Mouse (Mus musculus) ovary, adult 18-20 months (tissue): ENCODE data around the gene Tmx2.
"Not testable (repeated sequence)": the region's sequence is repeated elsewhere in the genome, so short reads cannot be mapped to it uniquely, and the experiment has no call there.

Experiments
- DNase-seq: peaks from one replicate; pipeline ENCODE4 v3.0.0; 2022; ENCODE audit warnings: low spot score, mixed read lengths

Tmx2 gene

GRCm38 (mm10) chr2:84688080-84688844 lies 9.3 kb upstream of the Tmx2 start:
- no peak for DNase-seq

- DNase-seq = no peak
Measured at GRCm38 (mm10) chr2:84682605-84683183, 3.8 kb upstream of the Tmx2 start.

- DNase-seq = peak; percentile 93
Measured at GRCm38 (mm10) chr2:84677968-84678880, 716 bp downstream of the Tmx2 start, which contains the start of the genes Gm28635 and Med19. TSS of gene Gm28635 (minus strand) at chr2:84678041. TSS of gene Med19 (plus strand) at chr2:84678402.

- DNase-seq = no peak
Measured at GRCm38 (mm10) chr2:84677270-84677967, 1.5 kb downstream of the Tmx2 start.

GRCm38 (mm10) chr2:84671535-84671934 lies 7.4 kb downstream of the Tmx2 start:
- DNase-seq = not testable (repeated sequence)

GRCm38 (mm10) chr2:84670569-84670933 lies 8.4 kb downstream of the Tmx2 start, which contains the start of gene Selenoh:
TSS of gene Selenoh (minus strand) at chr2:84670770.
- peak; percentile 66 for DNase-seq

DNA sequence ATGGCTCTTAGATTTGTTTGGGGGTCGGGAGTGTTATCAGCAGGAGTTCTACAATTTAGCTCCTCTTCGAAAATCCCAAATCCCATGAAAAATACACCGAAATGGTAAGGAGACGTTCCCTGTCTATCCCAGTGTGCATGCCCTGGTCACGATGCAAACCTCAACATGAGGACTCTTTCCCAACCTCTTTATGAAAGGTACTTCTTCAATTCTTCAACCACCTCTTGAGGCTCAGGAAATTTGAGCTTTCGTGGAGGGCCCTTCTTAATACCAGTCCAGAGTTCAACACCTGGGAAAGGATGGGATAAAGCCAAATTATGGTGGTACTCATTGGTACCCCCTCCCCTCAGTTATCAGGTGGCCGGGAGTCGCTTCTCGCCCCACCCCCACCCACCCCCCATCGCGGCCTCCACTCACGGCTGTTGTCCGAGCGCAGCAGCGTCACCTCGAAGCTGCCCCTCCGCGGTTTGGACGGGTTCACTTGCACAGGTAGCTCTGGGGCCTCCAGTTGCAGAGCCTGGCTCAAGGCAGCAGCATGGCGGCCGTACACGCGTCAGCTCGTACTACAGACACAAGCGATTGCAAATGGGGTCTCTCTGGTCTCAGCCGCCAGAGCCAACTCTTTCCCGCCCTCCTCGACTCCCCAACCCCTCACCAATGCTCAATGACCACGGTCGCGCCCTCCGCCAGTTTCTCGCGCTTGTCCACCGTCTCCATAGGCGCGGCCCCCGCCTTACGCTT lies 8.9 kb downstream of the Tmx2 start:
- no peak for DNase-seq

GRCm38 (mm10) chr2:84666081-84666480 lies 12.9 kb downstream of the Tmx2 start:
- DNase-seq = no peak

GRCm38 (mm10) chr2:84662866-84663265 lies 16.1 kb downstream of the Tmx2 start:
- DNase-seq = no peak

- no peak for DNase-seq
Measured at GRCm38 (mm10) chr2:84660253-84660652, 18.7 kb downstream of the Tmx2 start.

DNA sequence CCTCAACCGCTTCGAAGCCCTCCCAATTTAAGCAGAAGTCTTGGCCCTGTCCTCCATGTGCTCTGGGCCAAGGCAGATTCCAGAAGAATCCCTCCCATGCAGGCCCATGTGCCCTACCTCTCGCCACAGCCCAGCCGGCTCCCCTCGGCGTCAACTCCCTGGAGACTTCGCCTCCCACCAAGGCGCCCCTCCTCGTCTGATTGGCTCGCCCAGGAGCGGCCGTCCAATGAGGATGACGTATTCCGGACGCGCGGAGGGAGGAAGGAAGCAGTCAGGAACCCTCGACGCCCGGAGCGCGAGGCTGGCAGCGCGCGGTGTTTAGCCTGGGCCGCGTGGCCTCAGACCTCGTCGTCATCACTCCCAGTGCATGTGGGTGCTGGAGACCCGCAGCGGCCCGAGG lies 20.1 kb downstream of the Tmx2 start, which contains the start of gene Btbd18:
Gene Btbd18 (plus strand): TSS at position 274 of the 400 bp plus-strand sequence.
- no peak for DNase-seq

DNA sequence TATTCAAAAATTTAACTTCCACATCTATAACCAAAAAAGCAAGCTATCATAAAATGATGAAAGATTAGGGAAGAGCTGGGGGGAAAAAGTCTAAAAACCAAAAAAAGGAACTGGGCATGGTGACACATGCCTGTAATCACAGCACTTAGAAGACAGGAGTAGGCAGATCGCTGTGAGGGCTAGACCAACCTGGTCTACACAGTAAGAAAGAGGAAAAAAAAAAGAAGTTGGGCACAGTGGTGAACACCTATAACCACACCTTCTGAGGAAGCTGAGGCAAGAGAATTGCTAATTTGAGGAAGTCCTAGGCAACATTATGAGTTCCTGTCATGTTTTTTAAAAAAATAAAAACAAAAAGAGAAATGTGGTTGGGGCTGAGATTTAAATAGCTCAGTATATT lies 23.1 kb downstream of the Tmx2 start:
- no peak for DNase-seq

DNA sequence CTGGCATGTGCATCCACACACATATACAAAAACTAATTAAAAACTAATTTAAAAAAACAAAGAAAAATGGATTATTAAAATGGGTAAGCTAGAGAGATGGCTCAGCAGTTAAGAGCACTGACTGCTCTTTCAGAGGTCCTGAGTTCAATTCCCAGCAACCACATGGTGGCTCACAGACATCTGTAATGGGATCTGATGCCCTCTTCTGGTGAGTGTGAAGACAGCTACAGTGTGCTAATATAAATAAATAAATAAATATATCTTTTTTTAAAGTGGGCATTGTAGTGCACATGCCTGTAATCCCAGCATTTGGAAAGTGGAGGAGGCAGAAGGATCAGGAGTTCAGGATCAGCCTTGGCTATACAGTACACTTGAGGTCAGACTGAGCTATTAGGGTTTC lies 25.6 kb downstream of the Tmx2 start:
- no peak for DNase-seq

- DNase-seq = peak; percentile 86
Measured at GRCm38 (mm10) chr2:84650464-84651195, 28.3 kb downstream of the Tmx2 start, which contains the start of gene Ctnnd1. TSS of gene Ctnnd1 (minus strand) at chr2:84650765.

DNA sequence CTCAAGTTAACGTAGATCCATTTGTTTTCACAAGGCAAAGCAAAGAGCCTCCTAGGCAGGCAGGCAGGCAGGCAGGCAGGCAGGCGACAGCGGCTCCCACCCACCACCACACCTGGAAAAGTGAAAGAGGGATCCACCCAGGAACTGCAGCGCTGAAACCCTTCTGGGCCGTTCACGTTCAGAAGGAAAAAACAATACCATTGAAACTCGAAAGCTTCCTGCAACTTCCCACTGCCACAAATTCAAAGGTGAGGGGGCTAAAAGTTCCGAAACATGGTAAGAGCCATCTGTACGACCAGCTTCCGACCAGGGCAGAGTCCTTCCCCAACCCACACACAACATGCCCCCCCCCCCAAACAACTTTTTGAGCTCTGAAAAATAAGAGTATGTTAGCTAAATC lies 29.3 kb downstream of the Tmx2 start:
- no peak for DNase-seq

DNA sequence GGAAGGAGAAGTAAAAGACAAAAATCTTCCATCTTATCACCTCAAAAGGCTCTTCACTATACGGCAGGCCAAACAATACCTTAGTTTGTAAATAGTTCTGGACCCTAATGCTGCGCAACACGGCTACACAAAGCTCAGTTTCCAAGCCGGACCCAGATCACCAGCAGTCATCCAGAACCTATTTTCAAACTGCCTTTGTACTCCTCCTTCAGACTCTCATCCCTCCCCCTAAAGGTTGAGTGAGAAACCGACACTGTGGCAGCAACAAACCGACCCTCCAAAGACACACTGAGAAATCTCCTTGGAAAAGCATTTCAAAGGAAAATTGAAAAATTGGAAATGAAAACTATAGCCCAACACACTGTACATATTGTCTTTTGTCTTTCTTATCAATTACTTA lies 30.6 kb downstream of the Tmx2 start:
- DNase-seq = no peak

DNA sequence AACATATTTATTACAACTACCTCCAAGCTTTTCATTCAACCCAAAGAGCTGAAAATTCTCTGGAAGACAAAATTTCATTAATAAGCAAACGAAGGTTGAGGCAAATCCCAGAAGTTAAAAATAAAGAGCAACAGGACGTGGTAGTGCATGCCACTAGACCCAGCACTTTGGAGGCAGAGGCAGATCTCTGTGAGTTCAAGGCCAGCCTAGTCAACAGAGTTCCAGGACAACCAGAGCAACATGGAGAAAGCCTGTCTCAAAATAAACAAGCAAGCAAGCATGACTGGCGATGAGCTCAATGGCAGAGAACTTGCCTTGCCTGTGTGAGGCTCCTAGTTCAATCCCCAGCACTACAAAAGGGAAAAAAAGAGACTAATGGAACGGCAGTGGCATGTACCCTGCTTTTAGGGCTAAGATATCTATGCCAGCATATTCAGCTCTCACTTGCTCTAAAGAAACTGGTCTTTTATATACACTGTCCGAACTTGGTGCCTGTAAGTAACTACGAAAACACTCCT lies 31.8 kb downstream of the Tmx2 start:
- no peak for DNase-seq

GRCm38 (mm10) chr2:84646138-84646537 lies 32.8 kb downstream of the Tmx2 start:
- no peak for DNase-seq

GRCm38 (mm10) chr2:84640833-84641232 lies 38.1 kb downstream of the Tmx2 start:
- no peak for DNase-seq
